Mouse (Mus musculus) adrenal gland, postnatal 10 days (tissue): Measurements from ENCODE around the gene Syndig1. TPM values are rescaled to one million over a fixed set of nuclear protein-coding genes. Genes with fewer than 3 reads are reported as not detected.
A peak's percentile ranks its signal among the peaks of the same experiment; 100 is the strongest.

ENCODE experiments used
- DNase-seq: peaks from one replicate; pipeline ENCODE4 v3.0.0; 2021; ENCODE audit warnings: mixed read lengths
- long read RNA-seq, 2 experiments: library from polyadenylated mRNA; stranded (forward); transcript quantifications; one replicate each; pipeline ENCODE4 v2.0.0; 2021
- total RNA-seq, 2 experiments: library from RNA; stranded (reverse); gene quantifications; 2 replicates each; pipeline ENCODE4 v1.2.3; 2021

Syndig1 gene
- 1 to 10 TPM; 1.7 to 2.3 TPM for total RNA-seq
- long read RNA-seq, experiment 1, result 0 reads
- long read RNA-seq, experiment 2, result 0 reads

GRCm38 (mm10) chr2:149828911-149829310 is at the start of gene Syndig1:
Gene Syndig1 (plus strand): TSS chr2:149829211.
- DNase-seq, result no peak

GRCm38 (mm10) chr2:149798613-149799012 is 30.4 kb upstream of the Syndig1 start:
- no peak for DNase-seq

GRCm38 (mm10) chr2:149804599-149805140 is 24.3 kb upstream of the Syndig1 start:
- DNase-seq, result no peak

GRCm38 (mm10) chr2:149805256-149805655 is 23.8 kb upstream of the Syndig1 start:
- no peak for DNase-seq

- DNase-seq, result peak; percentile 32
Measured at GRCm38 (mm10) chr2:149812899-149813298, 16.1 kb upstream of the Syndig1 start.

GRCm38 (mm10) chr2:149818395-149818794 is 10.6 kb upstream of the Syndig1 start:
- DNase-seq, result no peak

GRCm38 (mm10) chr2:149819751-149820150 is 9.3 kb upstream of the Syndig1 start:
- DNase-seq, result no peak

- DNase-seq, result no peak
Measured at GRCm38 (mm10) chr2:149820201-149820600, 8.8 kb upstream of the Syndig1 start.

GRCm38 (mm10) chr2:149829955-149830535 is 1.0 kb downstream of the Syndig1 start:
- DNase-seq, result peak; percentile 23

GRCm38 (mm10) chr2:149830536-149831458 is 1.8 kb downstream of the Syndig1 start, which contains the start of gene C530025M09Rik:
Gene C530025M09Rik (minus strand): TSS chr2:149831213.
- DNase-seq, result peak; percentile 65

- peak; percentile 20 for DNase-seq
Measured at GRCm38 (mm10) chr2:149831459-149832245, 2.6 kb downstream of the Syndig1 start.

- no peak for DNase-seq
Measured at GRCm38 (mm10) chr2:149832301-149832700, 3.3 kb downstream of the Syndig1 start.

- DNase-seq, result no peak
Measured at GRCm38 (mm10) chr2:149835091-149835490, 6.1 kb downstream of the Syndig1 start.

- DNase-seq, result no peak
Measured at GRCm38 (mm10) chr2:149836471-149837135, 7.6 kb downstream of the Syndig1 start.

GRCm38 (mm10) chr2:149839666-149840065 is 10.7 kb downstream of the Syndig1 start:
- DNase-seq, result peak; percentile 43

GRCm38 (mm10) chr2:149844575-149844974 is 15.6 kb downstream of the Syndig1 start:
- no peak for DNase-seq

- no peak for DNase-seq
Measured at GRCm38 (mm10) chr2:149848778-149849177, 19.8 kb downstream of the Syndig1 start.

- no peak for DNase-seq
Measured at GRCm38 (mm10) chr2:149861002-149861401, 32.0 kb downstream of the Syndig1 start.

GRCm38 (mm10) chr2:149865914-149866435 is 37.0 kb downstream of the Syndig1 start:
- DNase-seq, result no peak

- no peak for DNase-seq
Measured at GRCm38 (mm10) chr2:149870496-149870895, 41.5 kb downstream of the Syndig1 start.

- no peak for DNase-seq
Measured at GRCm38 (mm10) chr2:149872496-149872895, 43.5 kb downstream of the Syndig1 start.
